In the genomic region with DNA sequence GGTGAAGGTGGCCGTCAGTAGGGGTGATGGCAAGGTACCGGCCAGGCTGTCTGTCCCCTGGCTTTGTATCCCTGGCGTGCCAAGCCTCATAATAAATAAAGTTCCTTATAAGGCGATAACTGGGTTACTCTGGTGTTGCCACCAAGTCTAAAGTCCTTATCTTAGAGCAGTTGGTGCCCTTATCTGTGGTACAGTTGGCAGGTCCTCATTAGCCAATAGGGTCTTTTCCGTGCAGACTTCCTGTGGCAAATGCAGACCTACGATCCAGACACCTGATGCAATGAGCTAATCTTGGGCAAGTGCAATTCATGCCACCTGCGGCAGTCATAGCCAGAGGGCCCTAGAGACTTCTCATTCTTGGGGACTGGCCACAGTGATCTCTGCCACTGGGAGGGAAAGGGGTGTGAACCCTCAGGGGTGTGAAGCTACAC, we compare ENCODE assay signal across 13 mouse cellular contexts. TPM values are rescaled to one million over a fixed set of nuclear protein-coding genes. Genes with fewer than 3 reads are reported as not detected.
DNase-seq lines count a peak whose midpoint lies in the region; ATAC-seq and TF ChIP-seq lines count a peak whose summit lies in the region.
"Had no signal": no experiment of that assay in that cellular context is flagged by ENCODE, and none has a peak within 500 bp of the region (broad histone marks: within the 10 kb centered on the region; RNA-seq: fewer than 3 reads in every experiment).

No protein-coding gene starts in this region.

- TF ChIP-seq CTCF in MEL (IDR thresholded peaks at IDR 0.05 in 2 of 3, conservative IDR thresholded peaks at IDR 0.05 in 1 of 3; ENCODE audit: control insufficient read depth in 1 of 3, insufficient read depth in 1 of 3, low read depth in 2 of 3, low read length in 3 of 3, poor library complexity in 1 of 3, severe bottlenecking in 1 of 3) = peak in 1 of 3 experiments; percentile 4; a peak in 1 of 6 replicates

- H3K9ac ChIP-seq in MEL (ENCODE audit: control insufficient read depth, low read depth, low read length, poor library complexity, severe bottlenecking) = peak overlapping the region; percentile 23
- H3K9ac ChIP-seq: heart, embryonic 15.5 days; midbrain, embryonic 15.5 days; neural tube, embryonic 15.5 days had no signal

- no peaks in the 10 kb centered on the region for H3K79me2 ChIP-seq in MEL (ENCODE audit: control insufficient read depth, insufficient read depth, low read length, poor library complexity)

- H3K27ac ChIP-seq in MEL (ENCODE audit: control insufficient read depth, low read depth, low read length) = peak overlapping the region; percentile 65
- H3K27ac ChIP-seq: heart, embryonic 15.5 days; midbrain, embryonic 15.5 days; neural tube, embryonic 15.5 days had no signal

- TF ChIP-seq POLR2A in MEL (IDR thresholded peaks at IDR 0.05; ENCODE audit: control insufficient read depth in 1 of 2, insufficient read depth in 1 of 2, low read depth in 1 of 2, low read length in 2 of 2, poor library complexity in 1 of 2) = no peak

- peak; percentile 42; the same call in 1 of the 2 replicates for ATAC-seq in monocyte, adult 5-6 weeks (replicated peaks; ENCODE audit: insufficient number of reproducible peaks, low FRiP score, low TSS enrichment, poor library complexity, severe bottlenecking)
- ATAC-seq: inflammation-experienced regulatory T-cells, adult 6 months; midbrain, embryonic 15.5 days had no signal

- no peak for TF ChIP-seq RAD21 in MEL (IDR thresholded peaks at IDR 0.05; ENCODE audit: low read depth, low read length)

- no peaks in the 10 kb centered on the region for H3K9me3 ChIP-seq in MEL (replicated peaks; ENCODE audit: insufficient read depth, low read length)
- H3K9me3 ChIP-seq: heart, embryonic 15.5 days; midbrain, embryonic 15.5 days; neural tube, embryonic 15.5 days had no signal

- H3K27me3 ChIP-seq in MEL (ENCODE audit: control insufficient read depth in 1 of 2, insufficient read depth in 2 of 2, low read length in 2 of 2) = no peaks in the 10 kb centered on the region
- H3K27me3 ChIP-seq: heart, embryonic 15.5 days; midbrain, embryonic 15.5 days; neural tube, embryonic 15.5 days had no signal

- peak overlapping the region; percentile 19 to 23 for H3K4me3 ChIP-seq in MEL (ENCODE audit: control insufficient read depth in 1 of 2, insufficient read depth in 1 of 2, low read depth in 2 of 2, low read length in 2 of 2)
- H3K4me3 ChIP-seq: heart, embryonic 15.5 days; midbrain, embryonic 15.5 days; neural tube, embryonic 15.5 days had no signal

- DNase-seq in MEL (ENCODE audit: low read depth, low spot score) (peak; percentile 84), liver (peak; percentile 65)
- peak; percentile 72 for DNase-seq in c-Kit-positive CD71-positive TER-119-positive erythroid progenitor cells, embryonic 14.5 days (ENCODE audit: low spot score)
- DNase-seq in kidney, postnatal 10 days = no peak
- no peak for DNase-seq in layer of hippocampus, postnatal 25 days (ENCODE audit: extremely low spot score in 1 of 2, low spot score in 1 of 2)
- no peak for DNase-seq in thymus, postnatal 36 days
- DNase-seq: left cerebral cortex, postnatal 4 days; right cerebral cortex, postnatal 14 days had no signal

- TF ChIP-seq EP300 in MEL (IDR thresholded peaks at IDR 0.05; ENCODE audit: low read depth in 1 of 2, low read length in 2 of 2) = peak; percentile 94 to 97

- peaks cover 0 to 28% of the 10 kb centered on the region in 2 experiments; a peak in 2 of 4 replicates for H3K36me3 ChIP-seq in MEL (ENCODE audit: control insufficient read depth in 1 of 2, insufficient read depth in 2 of 2, low read length in 2 of 2)
- H3K36me3 ChIP-seq: heart, embryonic 15.5 days; midbrain, embryonic 15.5 days; neural tube, embryonic 15.5 days had no signal

- H3K4me1 ChIP-seq in MEL (ENCODE audit: control insufficient read depth in 1 of 2, insufficient read depth in 2 of 2, low read length in 2 of 2) = peaks cover 30 to 45% of the 10 kb centered on the region in 2 experiments
- H3K4me1 ChIP-seq: heart, embryonic 15.5 days; midbrain, embryonic 15.5 days; neural tube, embryonic 15.5 days had no signal

TF ChIP-seq in MEL, 35 proteins besides CTCF, POLR2A, EP300 and RAD21:
- TF ChIP-seq BHLHE40 (IDR thresholded peaks at IDR 0.05; ENCODE audit: borderline replicate concordance, low read depth, low read length) = peak; percentile 51; the same call in 1 of the 2 replicates
- TF ChIP-seq KAT2A (conservative IDR thresholded peaks at IDR 0.05; ENCODE audit: low read depth, low read length) = no peak; the same call in 1 of the 2 replicates
- peak; percentile 43; the same call in 1 of the 2 replicates for TF ChIP-seq ELF1 (IDR thresholded peaks at IDR 0.05; ENCODE audit: low read depth, low read length)
- peak; percentile 55; the same call in 1 of the 2 replicates for TF ChIP-seq MEF2A (IDR thresholded peaks at IDR 0.05; ENCODE audit: extremely low read depth, insufficient replicate concordance, low read depth, low read length, poor library complexity, severe bottlenecking)
- no peak for TF ChIP-seq NRF1 (IDR thresholded peaks at IDR 0.05; ENCODE audit: insufficient read depth, low read depth, low read length, poor library complexity, severe bottlenecking)
- TF ChIP-seq UBTF (IDR thresholded peaks at IDR 0.05; ENCODE audit: borderline replicate concordance, insufficient read depth, low read depth, low read length) = no peak
- TF ChIP-seq RCOR1 (IDR thresholded peaks at IDR 0.05; ENCODE audit: low read depth, low read length) = peak; percentile 72; the same call in 1 of the 2 replicates
- 0 out of 2 replicates have a peak, but pooled peaks have one; percentile 57 for TF ChIP-seq MAFK (IDR thresholded peaks at IDR 0.05; ENCODE audit: borderline replicate concordance, low read depth, low read length)
- no peak for TF ChIP-seq E2F4 (IDR thresholded peaks at IDR 0.05; ENCODE audit: borderline replicate concordance, low read depth, low read length)
- peak; percentile 54 for TF ChIP-seq MAX (IDR thresholded peaks at IDR 0.05; ENCODE audit: low read length)
- peak; percentile 53; the same call in 1 of the 2 replicates for TF ChIP-seq TBP (IDR thresholded peaks at IDR 0.05; ENCODE audit: low read depth, low read length)
- peak; percentile 89 for TF ChIP-seq MYB (IDR thresholded peaks at IDR 0.05; ENCODE audit: low read depth, low read length)
- TF ChIP-seq HCFC1 (IDR thresholded peaks at IDR 0.05; ENCODE audit: low read depth, low read length) = 0 out of 2 replicates have a peak, but pooled peaks have one; percentile 39
- TF ChIP-seq POLR2AphosphoS2 (IDR thresholded peaks at IDR 0.05; ENCODE audit: low read length) = no peak
- peak; percentile 40; the same call in 1 of the 2 replicates for TF ChIP-seq MAZ (IDR thresholded peaks at IDR 0.05; ENCODE audit: low read depth, low read length)
- peak; percentile 99 for TF ChIP-seq GATA1 (IDR thresholded peaks at IDR 0.05; ENCODE audit: low read depth, low read length)
- TF ChIP-seq ETS1 (IDR thresholded peaks at IDR 0.05; ENCODE audit: low read depth, low read length) = peak; percentile 98
- TF ChIP-seq MYC (IDR thresholded peaks at IDR 0.05; ENCODE audit: low read depth, low read length) = peak; percentile 59; the same call in 1 of the 2 replicates
- peak; percentile 44 for TF ChIP-seq MXI1 (IDR thresholded peaks at IDR 0.05; ENCODE audit: low read depth, low read length)
- TF ChIP-seq TCF12 (IDR thresholded peaks at IDR 0.05; ENCODE audit: low read depth, low read length) = peak; percentile 96
- peak; percentile 83 for TF ChIP-seq TAL1 (IDR thresholded peaks at IDR 0.05; ENCODE audit: low read length)
- peak; percentile 90 for TF ChIP-seq SIN3A (IDR thresholded peaks at IDR 0.05; ENCODE audit: low read length)
- peak; percentile 39; the same call in 1 of the 2 replicates for TF ChIP-seq USF1 (IDR thresholded peaks at IDR 0.05; ENCODE audit: low read depth, low read length)

RNA-seq across cellular contexts. Expression of a gene that starts 9.2 kb away (rescaled TPM):
- 17.0 and 17.5 TPM in 2 replicates for total RNA-seq in MEL (2012; rRNA removed)
- polyA plus RNA-seq in MEL (2012; ENCODE audit: insufficient read depth in 1 of 2, insufficient read length in 2 of 2, low read depth in 1 of 2, low replicate concordance in 2 of 2, missing spikeins in 1 of 2) = 10 to 100 TPM in 1 of 2 experiments, not detected in 1; 16.1 TPM
- total RNA-seq in monocyte, adult 5-6 weeks (2017) = 43.8 to 60.6 TPM (median 51.3 TPM) in 3 replicates
- total RNA-seq in layer of hippocampus, postnatal 25 days (2021) = 1 to 10 TPM; 5.7 to 6.5 TPM

RNA-seq across cellular contexts. Expression of a gene that starts 23.2 kb away (rescaled TPM):
- total RNA-seq in MEL (2012; rRNA removed) = 0.35 and 0.72 TPM in 2 replicates
- polyA plus RNA-seq in MEL (2012; ENCODE audit: insufficient read depth in 1 of 2, insufficient read length in 2 of 2, low read depth in 1 of 2, low replicate concordance in 2 of 2, missing spikeins in 1 of 2) = 1 to 10 TPM in 1 of 2 experiments, not detected in 1; 2.5 TPM
- total RNA-seq in monocyte, adult 5-6 weeks (2017) = 0.11 to 3.9 TPM (median 2.0 TPM) in 3 replicates
- 10 to 100 TPM; 78.0 to 78.8 TPM for total RNA-seq in layer of hippocampus, postnatal 25 days (2021)

RNA-seq across cellular contexts. Expression of a gene that starts 50.6 kb away (rescaled TPM):
- total RNA-seq in MEL (2012; rRNA removed) = 42.2 and 60.3 TPM in 2 replicates
- 10 to 100 TPM in 1 of 2 experiments, not detected in 1; 51.4 TPM for polyA plus RNA-seq in MEL (2012; ENCODE audit: insufficient read depth in 1 of 2, insufficient read length in 2 of 2, low read depth in 1 of 2, low replicate concordance in 2 of 2, missing spikeins in 1 of 2)
- total RNA-seq in monocyte, adult 5-6 weeks (2017) = 0.64 to 4.9 TPM (median 2.6 TPM) in 3 replicates
- 1 to 10 TPM; 1.6 to 1.8 TPM for total RNA-seq in layer of hippocampus, postnatal 25 days (2021)

Comparison
In these comparisons a context has a peak if more than half of its experiments do, and no peak if none do; other contexts are left out.
1. DNase-seq: peak in MEL (single experiment), c-Kit-positive CD71-positive TER-119-positive erythroid progenitor cells, embryonic 14.5 days (single experiment) and liver (single experiment); none in kidney, postnatal 10 days (single experiment), layer of hippocampus, postnatal 25 days (0 of 2) and thymus, postnatal 36 days (0 of 2).
2. RNA of a gene that starts 23.2 kb away (total RNA-seq): 78.0 to 78.8 TPM in layer of hippocampus, postnatal 25 days; 0.11 to 3.9 TPM in monocyte, adult 5-6 weeks and 0.35 to 0.72 TPM in MEL; every median in the first group is over 10 times any median in the second.